Mouse (Mus musculus): Measurements from ENCODE around the gene Capn7. TPM values are rescaled to one million over a fixed set of nuclear protein-coding genes. Genes with fewer than 3 reads are reported as not detected.
A peak's percentile ranks its signal among the peaks of the same experiment; 100 is the strongest.

The Capn7 gene
- polyA plus RNA-seq, 1 experiment from 2014 or later: 50.4 TPM

GRCm38 (mm10) chr14:31385977-31386697 is 49.7 kb downstream of the Capn7 start:
- in situ Hi-C loops (cut with MboI; ENCODE audit: low pct_unique_long_range_greater_than_20kb): loop anchor here (5.0 kb wide), 2 partner anchors 51 to 76 kb away; partner anchors contain the start of gene Sh3bp5
- TF ChIP-seq CTCF (IDR thresholded peaks at IDR 0.05): no peak

DNA sequence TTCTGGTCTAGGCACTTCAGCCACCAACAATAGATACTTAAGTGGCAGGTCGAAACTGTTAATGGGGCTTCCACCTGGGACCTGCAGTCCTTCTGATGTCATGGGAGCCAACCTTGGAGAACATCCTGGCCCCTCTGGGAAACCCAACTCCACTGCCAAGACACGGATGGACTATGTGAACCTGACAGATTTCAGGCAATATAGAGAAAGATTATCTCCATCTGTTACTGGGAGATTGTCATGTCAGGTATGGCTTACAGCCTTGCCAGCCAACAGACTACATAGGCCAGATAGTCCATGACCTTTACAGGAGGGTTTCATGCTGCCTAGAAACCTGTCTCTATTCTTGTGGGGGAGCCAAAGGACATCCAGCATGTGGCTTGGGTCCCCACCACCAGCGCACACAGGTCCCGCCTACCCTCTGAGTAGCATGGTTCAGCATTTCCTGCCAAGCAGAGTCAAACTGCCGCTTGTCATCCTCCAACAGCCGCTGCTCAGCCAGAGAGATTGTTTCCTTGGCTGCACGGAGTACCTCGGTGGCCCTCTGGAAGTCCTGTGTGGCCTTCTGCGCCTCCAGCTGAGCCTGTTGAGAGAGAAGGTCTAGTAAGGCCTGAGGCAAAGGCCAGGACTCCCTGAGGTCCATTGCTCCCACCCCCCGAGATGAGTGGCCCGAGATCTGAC is 51.0 kb downstream of the Capn7 start:
- ChIA-PET CTCF (no interaction called here), POLR2A (no interaction called here)
- in situ Hi-C loops (cut with MboI; ENCODE audit: low pct_unique_long_range_greater_than_20kb): loop anchor here (5.0 kb wide), 2 partner anchors 50 to 75 kb away; partner anchors contain the start of gene Sh3bp5

More at GRCm38 (mm10) chr14:31385977-31386697, 49.7 kb downstream of the Capn7 start:
- H3K27me3 ChIP-seq: no peaks in the 10 kb centered on the region
- DNase-seq (ENCODE audit: low read depth, low spot score): no peak
- POLR2A ChIA-PET: interaction anchor here (1.4 kb wide), 1 partner anchor 50 kb away, joined by 4 read pairs; the partner anchor contains the start of gene Sh3bp5
- CTCF ChIA-PET: interaction anchor here (0.9 to 4.2 kb wide), 17 partner anchors 10 to 213 kb away, joined by 3 to 17 read pairs (median 4); partner anchors contain the start of gene Sh3bp5
- ATAC-seq: peak; percentile 78

GRCm38 (mm10) chr14:31388086-31388872 is 51.8 kb downstream of the Capn7 start:
- CTCF ChIA-PET: interaction anchor here (0.6 kb wide), 1 partner anchor 84 kb away, joined by 3 read pairs; no protein-coding TSS in a partner anchor
- DNase-seq (ENCODE audit: low read depth, low spot score) (no peak), ATAC-seq (no peak)
- TF ChIP-seq CTCF (IDR thresholded peaks at IDR 0.05): no peak
- in situ Hi-C loops (cut with MboI; ENCODE audit: low pct_unique_long_range_greater_than_20kb): loop anchor here (5.0 kb wide), 2 partner anchors 49 to 74 kb away; partner anchors contain the start of gene Sh3bp5
- POLR2A ChIA-PET: no interaction called here
- no peaks in the 10 kb centered on the region for H3K27me3 ChIP-seq

More for the DNA sequence above, 51.0 kb downstream of the Capn7 start:
- no peak for ATAC-seq
- no peaks in the 10 kb centered on the region for H3K27me3 ChIP-seq
- no peak for DNase-seq (ENCODE audit: low read depth, low spot score)
- no peak for TF ChIP-seq CTCF (IDR thresholded peaks at IDR 0.05)

DNA sequence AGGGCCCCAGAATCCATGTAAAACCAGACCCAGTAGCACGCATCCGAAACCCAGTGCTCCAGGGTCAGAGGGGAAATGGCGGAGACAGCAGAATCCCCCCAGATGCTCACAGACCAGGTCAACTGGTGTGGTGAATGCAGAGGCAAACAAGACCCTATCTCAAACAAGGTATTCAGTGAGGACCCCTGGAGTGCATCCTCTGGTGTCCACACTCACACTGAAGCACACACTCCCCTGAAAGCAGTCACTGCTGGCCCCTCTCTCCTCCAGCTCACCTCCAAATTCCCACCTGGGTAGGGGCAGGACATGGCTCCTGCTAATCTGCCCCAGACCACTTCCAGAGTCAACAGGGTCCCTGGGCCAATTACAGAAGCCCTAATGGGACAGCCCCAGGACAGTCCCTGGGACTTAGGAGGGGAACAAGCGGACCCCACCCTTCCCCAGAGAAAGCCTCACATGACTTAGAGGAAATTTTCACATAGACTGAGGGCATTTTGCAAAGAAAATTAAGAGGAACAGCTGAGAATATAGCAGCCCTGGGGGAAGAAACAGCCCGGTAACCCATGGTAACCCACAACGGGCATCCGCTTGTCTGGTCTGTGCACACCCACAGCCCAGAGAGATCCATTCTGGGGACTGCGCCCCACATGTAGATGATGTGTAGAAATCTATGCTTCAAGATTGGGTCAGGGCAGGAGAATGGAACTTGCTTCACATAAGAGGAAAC is 53.1 kb downstream of the Capn7 start:
- no peaks in the 10 kb centered on the region for H3K27me3 ChIP-seq
- in situ Hi-C loops (cut with MboI; ENCODE audit: low pct_unique_long_range_greater_than_20kb): loop anchor here (5.0 kb wide), 2 partner anchors 48 to 73 kb away; partner anchors contain the start of gene Sh3bp5
- ATAC-seq (no peak), DNase-seq (ENCODE audit: low read depth, low spot score) (no peak)
- POLR2A ChIA-PET: no interaction called here
- CTCF ChIA-PET: interaction anchor here (0.6 kb wide), 1 partner anchor 83 kb away, joined by 3 read pairs; no protein-coding TSS in a partner anchor
- TF ChIP-seq CTCF (IDR thresholded peaks at IDR 0.05): no peak

- ChIA-PET CTCF (no interaction called here), POLR2A (no interaction called here)
- ATAC-seq (no peak), DNase-seq (ENCODE audit: low read depth, low spot score) (no peak)
- no peaks in the 10 kb centered on the region for H3K27me3 ChIP-seq
- in situ Hi-C loops (cut with MboI; ENCODE audit: low pct_unique_long_range_greater_than_20kb): no loop called here
- no peak for TF ChIP-seq CTCF (IDR thresholded peaks at IDR 0.05)
Observed at GRCm38 (mm10) chr14:31392300-31392699, 55.9 kb downstream of the Capn7 start.

DNA sequence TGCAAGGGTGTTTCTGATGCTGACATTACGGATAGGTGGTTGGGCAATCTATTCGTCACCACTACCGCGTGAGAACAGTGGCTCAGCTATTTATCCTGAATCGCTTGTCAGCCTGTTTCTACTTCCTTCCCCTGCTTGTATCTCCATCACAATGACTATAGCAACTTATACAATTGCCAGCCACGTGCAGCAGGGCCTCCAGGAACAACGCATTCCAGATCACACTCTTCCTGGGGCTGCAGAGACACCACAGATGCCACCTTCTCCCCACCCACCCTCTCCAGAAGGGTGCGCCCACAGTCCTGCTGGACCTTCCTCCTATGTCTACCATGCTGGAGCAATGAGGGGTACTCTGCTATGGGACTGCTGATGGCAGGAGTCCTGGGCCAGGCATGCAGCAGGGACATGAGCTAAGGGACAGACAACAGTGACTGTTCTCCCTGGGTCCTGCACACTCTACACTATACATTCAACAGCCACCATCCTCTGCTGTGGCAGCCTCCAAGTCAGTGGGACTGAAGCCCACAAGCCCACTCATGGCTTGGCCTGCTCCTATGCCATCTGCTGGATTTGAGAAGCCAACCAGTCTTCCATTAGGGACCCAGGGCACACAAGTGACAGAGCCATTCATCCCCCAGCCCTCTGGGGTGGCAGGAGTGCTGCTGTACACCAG is 56.6 kb downstream of the Capn7 start:
- CTCF ChIA-PET: no interaction called here
- in situ Hi-C loops (cut with MboI; ENCODE audit: low pct_unique_long_range_greater_than_20kb): no loop called here
- POLR2A ChIA-PET: no interaction called here
- no peak for TF ChIP-seq CTCF (IDR thresholded peaks at IDR 0.05)
- no peaks in the 10 kb centered on the region for H3K27me3 ChIP-seq
- DNase-seq (ENCODE audit: low read depth, low spot score): no peak
- no peak for ATAC-seq

DNA sequence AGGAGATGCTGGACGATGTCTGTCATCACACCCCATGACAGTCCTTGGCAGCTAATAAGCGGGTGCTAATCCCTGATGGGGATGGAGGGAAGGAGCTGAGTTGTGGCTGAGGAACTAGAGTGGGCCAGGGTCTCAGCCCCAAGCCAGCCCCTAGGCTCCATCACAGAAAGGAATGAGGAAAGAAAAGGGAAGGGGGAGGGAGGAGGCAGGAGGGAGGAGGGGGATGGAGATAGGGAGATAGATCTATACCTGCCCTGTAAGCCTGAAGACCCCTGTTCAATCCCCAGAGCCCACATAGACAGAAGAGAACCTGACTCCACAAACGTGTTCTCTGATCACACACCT is 57.1 kb downstream of the Capn7 start:
- ChIA-PET CTCF (no interaction called here), POLR2A (no interaction called here)
- TF ChIP-seq CTCF (IDR thresholded peaks at IDR 0.05): no peak
- H3K27me3 ChIP-seq: no peaks in the 10 kb centered on the region
- DNase-seq (ENCODE audit: low read depth, low spot score) (no peak), ATAC-seq (no peak)
- in situ Hi-C loops (cut with MboI; ENCODE audit: low pct_unique_long_range_greater_than_20kb): no loop called here

DNA sequence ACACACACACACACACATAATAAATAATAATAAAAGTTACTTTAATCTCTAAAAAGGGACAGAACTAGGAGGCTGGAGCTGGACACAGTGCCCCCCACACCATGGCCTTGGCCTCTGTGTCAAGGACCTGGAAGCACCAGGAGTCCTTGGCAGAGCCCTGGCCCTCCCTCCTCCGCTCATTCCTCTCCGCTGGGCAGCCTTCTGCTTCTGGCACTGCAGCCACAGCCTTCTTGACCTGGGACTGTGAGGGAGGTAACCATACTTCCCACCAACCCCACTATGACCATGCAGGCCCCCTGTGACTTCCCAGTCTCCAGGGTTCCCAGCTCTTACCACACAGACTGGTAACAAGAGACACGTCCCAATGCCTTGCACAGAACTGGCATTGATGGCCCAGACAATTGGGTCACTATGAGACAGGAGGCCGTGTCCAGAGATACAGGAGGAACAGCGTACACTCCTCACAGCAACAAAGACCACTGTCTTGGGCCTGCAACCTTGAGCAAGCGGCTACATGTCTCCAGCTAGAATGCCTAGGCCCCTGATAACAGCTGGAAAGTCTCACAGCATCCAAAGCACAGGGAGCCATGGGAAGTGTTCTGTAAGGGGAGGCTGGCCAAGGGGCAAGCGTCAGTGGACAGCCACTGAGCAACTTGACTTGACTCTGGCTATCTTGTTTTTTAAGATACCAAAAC is 57.6 kb downstream of the Capn7 start:
- POLR2A ChIA-PET: no interaction called here
- no peak for TF ChIP-seq CTCF (IDR thresholded peaks at IDR 0.05)
- CTCF ChIA-PET: interaction anchor here (1.0 kb wide), 1 partner anchor 42 kb away, joined by 3 read pairs; no protein-coding TSS in a partner anchor
- H3K27me3 ChIP-seq: no peaks in the 10 kb centered on the region
- DNase-seq (ENCODE audit: low read depth, low spot score) (no peak), ATAC-seq (no peak)
- in situ Hi-C loops (cut with MboI; ENCODE audit: low pct_unique_long_range_greater_than_20kb): no loop called here

Measured in Patski (cell line).